Mouse (Mus musculus) liver, embryonic 18 days (tissue): Measurements from ENCODE around the gene Nrcam. TPM values are rescaled to one million over a fixed set of nuclear protein-coding genes. Genes with fewer than 3 reads are reported as not detected.

Source experiments
- polyA plus RNA-seq: library from polyadenylated mRNA; depleted of rRNA; stranded (reverse); fragments of >200 nt; gene quantifications from 2 replicates; pipeline ENCODE4 v1.2.3, GENCODE M21; 2012; rRNA removed

The Nrcam gene
- 0.03 and 0.05 TPM in 2 replicates for polyA plus RNA-seq

DNA sequence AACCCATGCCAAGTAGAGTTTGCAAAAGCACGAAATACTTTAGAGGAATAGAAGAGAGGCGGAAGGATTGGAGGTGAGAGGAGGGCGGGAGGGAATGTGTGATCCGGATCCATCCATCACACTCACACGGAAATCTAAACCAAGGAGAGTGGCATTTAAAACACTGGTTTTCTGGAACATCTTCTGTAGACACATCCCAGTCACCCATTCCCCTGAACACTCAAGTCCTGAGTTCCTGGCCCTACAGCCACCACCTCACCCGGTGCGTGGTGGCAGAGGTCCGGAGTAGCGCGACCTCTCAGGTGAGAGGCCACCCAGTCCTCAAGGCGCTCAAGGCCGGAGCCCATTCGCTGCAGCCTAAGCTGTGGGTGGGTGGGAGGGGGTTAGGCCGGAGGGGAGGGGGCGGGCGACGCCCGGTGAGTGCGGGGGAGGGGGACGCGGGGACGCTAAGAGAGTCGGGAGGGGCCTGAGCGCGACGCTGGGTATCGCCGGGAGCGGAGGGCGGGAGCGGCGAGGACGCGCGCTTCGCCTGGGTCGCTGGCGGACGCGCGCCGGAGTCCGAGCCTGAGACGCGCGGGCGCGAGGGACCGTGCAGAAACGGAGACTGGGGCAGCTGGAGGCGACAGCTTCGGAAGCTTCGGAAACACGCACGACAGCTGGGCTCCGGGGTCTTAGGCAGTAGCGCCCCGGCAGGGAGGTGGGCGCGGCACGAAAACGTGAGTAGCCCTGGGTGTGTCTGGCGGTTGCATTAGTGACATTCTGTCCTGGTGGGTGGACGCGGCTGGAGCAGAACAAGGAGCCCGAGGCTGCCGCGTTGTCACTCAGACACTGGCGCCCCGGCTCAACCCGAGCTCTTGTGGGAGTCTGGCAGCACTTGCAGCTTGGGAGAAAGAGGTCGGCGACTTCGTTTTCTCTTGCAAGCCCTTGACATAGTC is at the start of gene Nrcam:
Gene Nrcam, plus strand, starts transcription at position 505 of the 935 bp plus-strand sequence.

Other genes with a start within 250 kb of the Nrcam start
- gene Dnajb9, start 118.6 kb upstream of the Nrcam start, polyA plus RNA-seq: 11.7 and 13.7 TPM in 2 replicates
- 21.6 and 21.8 TPM in 2 replicates for gene Pnpla8, start 107.5 kb upstream of the Nrcam start, polyA plus RNA-seq